Mouse (Mus musculus) fat pad, adult 2 months (tissue): ENCODE results near the gene Mapk14.
"Not testable (repeated sequence)": the region's sequence is repeated elsewhere in the genome, so short reads cannot be mapped to it uniquely, and the experiment has no call there.

Source experiments
- DNase-seq: peaks from one replicate; pipeline ENCODE4 v3.0.0-alpha.2; 2011; ENCODE audit warnings: low read depth, low spot score; ENCODE audit errors: extremely low read depth

Gene Mapk14

DNA sequence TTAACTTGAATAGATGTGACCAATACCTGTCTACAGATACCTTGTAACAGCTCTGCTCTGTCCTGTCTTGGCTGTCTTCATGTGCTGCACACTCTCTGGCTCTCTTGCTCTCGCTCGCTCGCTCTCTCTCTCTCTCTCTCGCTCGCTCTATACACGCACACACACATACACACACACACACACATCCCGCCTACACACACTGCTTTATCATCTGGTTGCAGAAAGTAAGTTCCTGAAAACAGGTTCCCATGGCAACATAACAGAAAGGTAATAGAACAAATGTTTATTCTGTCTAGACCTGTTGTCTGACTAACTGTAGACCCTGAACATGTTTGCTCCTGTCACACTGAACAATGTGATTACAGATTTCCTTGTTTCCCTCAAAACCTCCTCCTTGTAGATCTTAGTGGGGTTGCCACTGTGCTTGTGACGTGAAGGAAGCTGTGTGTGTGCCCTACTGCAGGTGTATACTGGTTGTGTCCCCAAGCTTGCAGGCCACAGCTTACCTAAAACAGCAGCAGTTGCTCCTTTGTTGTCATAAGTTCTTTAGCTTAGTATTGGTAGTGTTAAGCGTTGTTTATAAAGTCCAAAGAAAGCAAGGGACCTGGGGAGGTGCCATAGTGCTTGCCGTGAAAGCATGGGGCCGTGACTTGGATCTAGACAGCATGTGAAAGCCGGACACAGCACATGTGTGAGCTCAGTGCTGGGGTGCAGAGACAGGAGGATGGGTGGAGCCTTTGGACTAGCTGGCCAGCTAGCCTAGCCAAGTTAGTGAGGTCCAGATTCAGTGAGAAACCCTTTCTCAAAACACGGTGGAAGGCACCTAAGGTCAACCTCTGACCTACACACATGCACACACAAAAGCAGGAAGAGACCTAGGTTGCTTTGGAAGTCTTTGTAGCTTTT, 6.4 kb downstream of the Mapk14 start:
- DNase-seq: no peak

DNA sequence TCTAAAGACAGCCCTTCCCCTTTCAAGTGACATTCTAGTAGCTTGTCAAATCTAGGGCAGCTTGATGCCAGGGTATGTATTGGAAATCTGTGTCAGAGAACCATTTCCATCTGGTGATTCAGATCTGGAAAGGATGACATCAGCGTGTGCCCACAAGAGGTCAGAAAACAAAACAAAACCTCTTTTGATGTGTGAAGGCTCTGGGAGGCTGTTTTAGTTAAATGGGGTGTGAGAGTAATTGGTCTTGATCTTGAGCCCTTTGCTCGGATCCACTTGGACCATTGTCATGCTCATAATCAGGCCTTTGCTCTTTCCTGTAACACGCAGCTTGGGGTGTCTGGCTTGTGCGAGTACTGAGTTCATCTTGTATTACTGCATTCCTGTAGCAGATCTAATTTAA, 7.1 kb downstream of the Mapk14 start:
- no peak for DNase-seq

DNA sequence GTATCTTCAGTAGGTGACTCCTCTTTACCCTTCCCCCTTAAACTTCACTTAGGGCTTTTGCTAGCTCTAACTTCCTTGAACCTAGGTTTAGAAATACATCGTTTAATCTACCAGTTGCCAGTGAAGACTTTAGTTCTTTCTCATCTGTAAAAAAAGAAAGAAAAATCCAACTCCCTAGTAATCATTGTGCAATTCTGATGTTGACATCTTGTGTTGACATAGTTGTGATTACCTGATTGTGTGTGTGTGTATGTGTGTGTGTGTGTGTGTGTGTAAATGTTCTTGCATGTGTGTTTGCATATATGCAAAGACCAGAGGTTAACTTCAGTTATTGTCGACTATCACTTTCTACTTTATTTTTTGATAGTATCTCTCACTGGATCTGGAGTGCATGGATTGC, 7.5 kb downstream of the Mapk14 start:
- DNase-seq: no peak

DNA sequence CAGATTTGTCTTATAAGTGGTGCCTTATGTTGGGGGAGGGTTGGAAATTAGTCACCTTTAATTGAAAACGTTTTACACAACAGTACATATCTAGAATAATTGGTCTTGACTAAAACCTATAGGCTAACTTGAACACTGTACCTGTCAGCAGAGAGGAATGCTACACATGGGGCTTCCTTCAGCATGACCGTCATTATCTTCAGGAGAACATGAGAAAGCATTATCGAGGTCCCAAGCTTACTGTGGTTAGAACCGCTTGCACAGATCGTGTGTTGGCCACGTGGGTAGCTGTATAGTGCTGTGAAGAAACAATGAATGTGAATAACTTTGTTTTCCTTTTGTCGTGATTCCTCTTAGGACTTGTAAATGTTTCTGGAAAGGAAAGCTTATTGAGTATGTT, 8.7 kb downstream of the Mapk14 start:
- no peak for DNase-seq

DNA sequence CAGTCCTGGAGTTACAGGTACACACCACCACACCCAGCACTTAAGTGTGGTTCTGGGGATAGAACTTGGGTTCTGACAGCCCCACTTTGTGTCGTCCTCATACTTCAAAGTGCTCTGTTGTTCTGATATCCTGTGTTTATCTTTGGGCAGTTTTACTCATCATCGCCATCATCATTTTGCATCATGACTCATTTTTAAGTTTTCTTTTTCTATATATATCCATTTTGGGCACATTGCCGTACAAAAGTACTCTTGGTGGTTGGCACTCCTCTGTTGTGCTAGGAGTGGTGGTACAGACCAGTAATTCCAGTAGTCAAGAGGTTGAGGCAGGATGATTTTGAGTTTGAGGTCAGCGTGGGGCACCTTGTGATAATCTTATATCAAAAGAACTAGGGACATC, 10.0 kb downstream of the Mapk14 start:
- no peak for DNase-seq

DNA sequence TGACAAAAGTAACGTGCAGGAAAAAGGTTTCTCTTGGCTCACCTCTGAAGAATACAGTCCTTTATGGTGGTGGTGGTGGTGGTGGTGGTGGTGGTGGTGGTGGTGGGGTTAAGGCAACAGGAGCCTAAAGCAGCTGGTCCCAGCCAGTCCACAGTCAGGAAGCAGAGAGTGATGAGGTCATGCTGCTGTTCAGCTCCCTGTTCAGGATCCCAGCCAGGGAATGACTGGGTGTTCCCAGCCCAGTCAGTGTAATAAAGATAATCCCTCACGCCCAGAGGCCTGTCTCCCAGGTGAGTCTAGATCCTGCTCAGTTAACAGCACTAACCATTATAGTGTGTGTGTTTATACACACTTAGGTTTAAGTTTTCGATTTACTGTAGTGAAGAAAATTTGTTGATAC, 10.6 kb downstream of the Mapk14 start:
- DNase-seq: no peak

DNA sequence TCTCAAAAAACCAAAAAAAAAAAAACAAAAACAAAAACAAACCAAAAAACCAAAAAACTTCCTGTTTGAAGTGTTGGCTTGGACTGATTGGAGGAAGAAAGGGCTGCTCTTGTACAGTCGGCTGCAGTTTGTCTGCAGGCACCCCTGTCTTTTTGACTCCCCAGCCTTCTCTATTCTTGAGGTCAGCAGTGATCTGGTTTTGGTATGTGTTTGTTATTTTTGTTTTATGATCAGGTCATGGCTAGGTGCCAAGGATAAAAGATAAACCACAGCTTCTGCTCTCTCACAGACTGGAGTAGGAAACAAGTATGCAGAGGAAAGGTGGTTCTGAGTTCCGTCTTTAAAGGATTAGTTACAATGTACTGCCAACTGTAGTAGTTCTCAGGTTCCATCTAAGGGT, 11.5 kb downstream of the Mapk14 start:
- DNase-seq: no peak

DNA sequence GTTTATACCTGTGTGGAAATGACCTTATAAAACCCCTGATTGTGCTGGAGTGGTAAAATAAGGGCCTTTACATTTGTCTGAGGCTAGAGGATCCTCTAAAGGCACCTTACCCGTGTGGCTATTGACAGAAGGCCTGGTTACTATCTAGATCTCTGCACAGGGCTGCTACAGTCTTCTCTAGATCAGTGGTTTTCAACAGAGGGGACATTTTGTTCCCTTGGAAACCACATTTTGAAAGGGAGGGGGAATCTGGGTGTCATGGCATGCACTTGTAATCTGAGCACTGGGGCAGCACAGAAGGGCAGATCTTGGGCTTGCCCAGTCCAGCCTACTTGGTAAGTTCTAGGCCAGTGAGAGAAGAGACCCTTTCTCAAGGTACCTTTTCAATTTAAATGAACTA, 15.6 kb downstream of the Mapk14 start:
- no peak for DNase-seq

DNA sequence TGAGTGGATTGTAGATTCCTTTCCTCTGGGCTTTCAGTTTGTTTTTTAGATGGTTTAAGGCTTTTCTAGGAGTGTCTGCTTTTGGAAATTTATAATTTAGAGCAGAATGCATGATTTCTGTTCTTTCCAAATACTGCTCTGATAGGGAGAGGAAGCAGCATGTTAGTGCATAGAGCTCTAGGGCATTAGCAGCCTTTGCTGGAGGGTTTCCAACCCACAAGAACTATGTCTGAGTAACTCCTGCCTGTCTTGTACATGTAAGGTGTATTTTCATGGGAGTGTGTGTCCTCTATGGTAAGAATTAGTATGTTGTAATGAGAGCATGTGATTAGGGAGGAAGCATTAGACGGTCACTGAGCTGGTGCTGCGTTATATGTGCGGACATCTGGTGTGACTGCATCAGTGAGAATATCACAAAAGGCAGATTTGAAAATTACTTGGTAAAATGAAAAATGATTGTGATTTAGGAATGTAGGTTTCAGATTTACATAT, 16.1 kb downstream of the Mapk14 start:
- DNase-seq: no peak

DNA sequence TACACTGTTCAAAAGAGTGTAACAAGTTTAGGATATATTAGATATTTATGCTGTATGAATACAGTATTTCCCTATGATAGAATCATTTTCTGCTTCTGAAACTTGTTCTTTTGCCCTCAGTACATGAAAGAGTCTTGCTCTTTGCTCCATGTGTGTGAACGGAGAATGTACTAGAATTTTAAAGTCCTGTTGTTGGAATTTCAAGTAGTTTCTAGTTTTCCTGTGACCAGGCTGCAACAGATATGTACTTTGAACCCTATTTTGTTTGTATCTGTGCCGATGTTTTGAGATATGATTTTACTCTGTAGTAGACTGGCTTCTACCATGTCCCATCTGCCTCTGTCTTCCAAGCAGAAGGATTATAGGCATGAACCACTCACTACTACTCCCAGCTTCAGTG, 16.7 kb downstream of the Mapk14 start:
- no peak for DNase-seq

DNA sequence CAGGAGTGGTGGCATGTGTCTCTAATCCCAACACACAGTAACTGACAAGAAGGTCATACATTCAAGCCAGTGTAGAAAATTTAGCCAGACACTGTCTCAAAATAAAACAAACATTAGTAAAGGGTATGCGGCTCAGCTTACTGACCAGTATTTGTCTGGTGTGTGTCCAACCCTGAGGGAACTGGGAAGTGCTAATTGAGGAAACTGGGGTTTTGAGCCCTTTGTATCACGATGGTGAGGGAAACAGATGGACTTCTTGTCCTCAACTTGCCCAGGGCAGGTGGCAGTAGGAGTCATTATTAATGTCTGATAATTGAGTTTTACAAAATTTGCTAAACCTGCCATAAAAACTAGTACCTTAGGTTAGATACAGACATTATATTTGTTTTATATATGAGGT, 17.9 kb downstream of the Mapk14 start:
- DNase-seq: no peak

DNA sequence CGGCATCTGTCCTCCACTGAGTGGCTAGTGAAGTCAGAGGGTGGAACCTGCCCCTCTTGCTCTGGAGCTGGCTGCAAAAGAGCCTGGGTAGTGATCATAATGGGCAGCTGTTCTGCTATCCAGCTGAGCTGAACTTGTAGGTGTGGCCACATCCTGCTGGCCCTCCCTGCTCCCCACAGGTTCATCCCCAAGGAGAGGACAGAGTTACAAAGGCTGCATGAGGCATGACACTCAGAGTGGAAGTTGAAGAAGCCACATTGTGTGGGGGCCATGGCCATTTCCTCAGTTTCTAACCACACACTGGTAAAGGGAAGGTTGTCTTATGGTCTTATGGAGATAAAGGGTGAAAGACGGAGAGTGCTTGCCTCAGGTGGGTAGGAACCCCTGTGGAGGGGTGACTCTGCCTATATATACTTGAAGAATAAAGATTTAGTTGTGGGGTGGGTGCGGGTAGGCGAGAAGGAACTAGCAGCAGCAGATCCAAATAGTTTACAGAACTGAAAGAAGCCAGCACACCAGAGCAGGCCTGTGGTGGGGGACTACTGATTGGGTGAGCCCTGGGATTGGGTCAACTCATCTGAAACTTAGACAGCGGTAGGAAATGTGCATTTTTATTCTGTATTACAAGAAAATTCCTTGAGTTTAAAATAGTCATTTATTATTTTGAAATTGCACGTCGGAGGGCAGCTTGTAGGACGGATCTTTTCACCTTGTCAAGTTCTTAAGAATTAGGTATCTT, 18.6 kb downstream of the Mapk14 start:
- no peak for DNase-seq

DNA sequence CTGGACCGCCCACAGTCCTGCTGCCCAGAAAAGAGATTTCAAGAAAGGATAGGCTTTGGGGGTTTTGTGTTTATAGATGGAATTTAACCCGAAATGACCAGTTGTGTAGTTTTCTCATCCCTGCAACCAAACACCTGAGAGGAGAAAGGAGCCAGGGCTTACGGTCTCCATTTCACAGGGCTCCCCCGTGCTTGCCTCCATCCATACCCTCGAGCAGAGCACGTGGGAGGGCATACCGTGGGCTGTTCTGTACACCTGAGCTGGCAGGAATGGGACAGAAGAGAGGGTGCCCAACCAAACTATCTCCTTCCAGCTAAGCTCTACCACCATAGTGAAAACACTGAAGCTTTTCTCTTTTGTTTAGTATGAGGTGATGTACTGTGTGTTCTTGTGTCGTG, 19.2 kb downstream of the Mapk14 start:
- DNase-seq: no peak

DNA sequence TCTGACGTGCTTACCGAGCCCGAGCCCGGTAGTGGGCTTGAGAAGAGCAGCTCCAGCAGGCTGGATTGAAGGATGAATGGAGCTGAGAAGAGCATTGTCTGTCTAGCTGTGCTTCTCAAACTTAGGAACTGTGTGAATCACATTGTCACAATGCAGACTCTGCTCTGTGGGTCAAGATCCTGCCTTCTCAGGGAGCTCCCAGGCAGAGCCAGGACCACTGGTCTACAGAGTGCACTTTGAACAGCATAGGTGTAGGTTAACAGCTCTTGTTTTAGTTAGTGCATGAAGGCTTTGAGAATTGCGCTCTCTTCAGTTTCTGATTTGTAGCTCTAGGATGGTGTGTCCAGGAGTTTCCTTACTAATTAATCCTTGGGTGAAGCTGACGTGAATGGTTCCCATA, 20.1 kb downstream of the Mapk14 start:
- DNase-seq: no peak

DNA sequence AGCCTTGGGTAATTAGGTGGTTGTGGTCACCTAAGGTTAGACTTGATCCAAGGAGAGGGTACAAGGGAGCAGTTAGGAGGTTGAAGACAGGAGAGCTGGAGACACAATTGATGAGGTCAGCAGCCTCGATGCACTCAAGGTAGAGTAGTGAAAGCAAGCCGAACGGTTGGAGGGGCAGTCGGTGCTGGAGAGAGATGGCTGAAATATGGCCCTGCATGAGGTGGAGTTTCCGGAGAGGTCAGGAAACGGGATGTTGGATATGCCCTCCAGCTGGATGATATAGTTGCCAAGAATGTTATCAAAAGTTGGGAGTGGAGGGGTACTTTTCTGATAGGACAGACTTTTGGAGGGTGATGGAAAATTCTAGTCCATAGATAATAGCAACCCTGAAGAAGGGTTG, 21.2 kb downstream of the Mapk14 start:
- no peak for DNase-seq

DNA sequence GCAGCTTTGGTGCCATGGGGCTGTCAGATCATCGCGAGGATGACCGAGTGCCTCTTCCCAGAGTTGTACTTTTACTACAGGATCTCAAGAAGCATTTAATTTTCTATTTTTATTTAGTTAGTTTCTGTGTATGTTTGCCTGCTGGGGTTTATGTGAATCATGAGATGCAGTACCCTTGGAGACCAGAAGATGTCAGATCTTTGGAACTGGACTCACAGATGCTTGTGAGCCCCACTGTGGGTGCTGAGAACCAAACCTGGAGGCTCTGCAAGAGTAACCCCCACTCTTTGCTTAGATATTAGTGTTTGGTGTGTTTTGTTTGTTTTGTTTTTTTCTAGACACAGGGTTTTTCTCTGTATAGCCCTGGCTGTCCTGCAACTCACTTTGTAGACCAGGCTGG, 22.9 kb downstream of the Mapk14 start:
- DNase-seq: no peak

DNA sequence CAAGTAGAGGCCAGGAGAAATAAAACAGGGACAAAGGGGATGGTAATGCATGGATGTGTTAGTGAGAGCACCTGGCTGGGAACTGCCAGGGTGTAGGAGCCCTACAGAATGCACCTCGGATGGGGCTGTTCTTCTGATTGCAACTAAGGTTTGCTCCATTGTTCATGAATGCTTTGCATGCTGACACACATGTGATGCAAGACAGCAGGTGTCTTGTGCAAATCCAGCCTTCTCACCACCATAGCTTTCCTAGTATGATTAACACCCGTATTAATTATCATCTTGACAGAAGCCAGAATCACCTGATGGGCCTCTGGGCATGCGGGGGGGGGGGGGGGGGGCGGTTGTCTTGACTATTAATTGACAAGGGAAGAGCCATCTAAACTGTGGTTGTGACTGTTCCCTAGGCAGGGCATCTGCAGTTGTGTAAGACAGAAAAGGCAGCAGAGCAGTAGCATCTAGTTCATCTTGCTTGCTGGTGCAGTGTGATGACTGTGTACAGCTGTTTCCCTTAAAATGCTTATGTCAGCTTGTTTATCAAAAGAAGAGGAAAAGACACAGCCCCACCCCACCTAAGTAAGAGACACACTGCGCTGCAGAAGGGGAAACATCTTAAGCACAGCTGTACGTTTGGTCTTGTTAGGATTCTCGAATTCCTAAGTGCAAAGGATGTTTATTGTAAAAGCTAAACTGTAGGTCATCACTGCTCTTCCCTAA, 24.9 kb downstream of the Mapk14 start:
- no peak for DNase-seq

DNA sequence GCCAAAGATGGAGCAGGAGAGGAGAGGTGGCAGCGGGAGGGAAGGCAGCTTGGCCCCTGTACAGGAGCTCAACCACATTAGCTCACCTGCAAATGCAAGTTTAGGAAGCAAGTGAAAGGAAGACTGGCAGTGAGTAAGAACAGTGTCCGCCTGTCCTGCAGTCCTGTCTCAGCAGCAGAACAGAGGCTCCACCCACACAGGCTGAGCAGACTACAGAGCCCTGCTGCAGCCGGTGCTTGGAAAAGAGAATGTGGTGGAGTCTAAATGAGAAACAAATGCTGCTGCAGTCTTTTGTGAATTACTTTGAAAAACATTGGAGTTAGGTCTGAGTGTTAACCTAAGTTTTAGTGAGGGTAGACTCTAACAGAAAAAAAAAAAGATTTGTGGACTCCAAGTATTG, 26.4 kb downstream of the Mapk14 start:
- no peak for DNase-seq

DNA sequence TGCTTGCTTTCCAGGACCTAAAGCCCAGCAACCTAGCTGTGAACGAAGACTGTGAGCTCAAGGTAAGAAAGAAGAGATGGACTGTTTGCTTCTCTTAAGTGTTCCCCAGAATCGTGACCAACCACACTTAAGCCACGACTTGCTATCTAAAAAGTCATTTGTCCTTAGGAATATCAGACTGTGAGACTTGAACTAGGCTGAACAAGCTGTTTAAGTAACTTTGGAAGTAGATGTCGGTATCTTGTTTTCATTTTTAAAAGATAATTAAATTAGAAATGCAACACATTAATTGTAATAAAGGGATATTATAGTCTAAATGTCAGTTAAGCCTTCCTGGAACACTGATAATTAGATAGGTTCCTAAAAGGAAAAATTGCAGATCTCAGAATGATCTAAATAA, 34.7 kb downstream of the Mapk14 start, which contains the start of gene AC170998.1:
TSS of gene AC170998.1 (plus strand) at position 301 of the 400 bp plus-strand sequence.
- DNase-seq: no peak

DNA sequence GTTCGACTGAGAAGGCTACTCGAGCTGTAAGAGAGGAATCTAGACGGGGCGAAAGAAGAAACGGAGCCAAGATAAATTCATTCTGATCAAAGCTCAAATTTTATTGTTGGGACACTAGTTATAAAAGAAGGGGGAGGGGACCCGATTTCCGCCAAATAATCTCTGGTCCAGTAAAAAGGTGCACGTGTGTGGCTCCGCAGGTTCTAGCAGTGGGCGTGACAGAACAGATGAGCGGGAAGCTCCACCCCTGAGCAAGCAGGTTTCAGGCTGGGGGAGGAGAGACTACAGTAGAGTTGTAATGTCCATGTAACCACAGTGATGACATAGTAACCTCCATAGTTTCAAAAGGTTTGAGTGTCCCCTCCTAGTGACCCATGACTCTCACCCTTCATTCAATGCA, 36.4 kb downstream of the Mapk14 start:
- DNase-seq: not testable (repeated sequence)

DNA sequence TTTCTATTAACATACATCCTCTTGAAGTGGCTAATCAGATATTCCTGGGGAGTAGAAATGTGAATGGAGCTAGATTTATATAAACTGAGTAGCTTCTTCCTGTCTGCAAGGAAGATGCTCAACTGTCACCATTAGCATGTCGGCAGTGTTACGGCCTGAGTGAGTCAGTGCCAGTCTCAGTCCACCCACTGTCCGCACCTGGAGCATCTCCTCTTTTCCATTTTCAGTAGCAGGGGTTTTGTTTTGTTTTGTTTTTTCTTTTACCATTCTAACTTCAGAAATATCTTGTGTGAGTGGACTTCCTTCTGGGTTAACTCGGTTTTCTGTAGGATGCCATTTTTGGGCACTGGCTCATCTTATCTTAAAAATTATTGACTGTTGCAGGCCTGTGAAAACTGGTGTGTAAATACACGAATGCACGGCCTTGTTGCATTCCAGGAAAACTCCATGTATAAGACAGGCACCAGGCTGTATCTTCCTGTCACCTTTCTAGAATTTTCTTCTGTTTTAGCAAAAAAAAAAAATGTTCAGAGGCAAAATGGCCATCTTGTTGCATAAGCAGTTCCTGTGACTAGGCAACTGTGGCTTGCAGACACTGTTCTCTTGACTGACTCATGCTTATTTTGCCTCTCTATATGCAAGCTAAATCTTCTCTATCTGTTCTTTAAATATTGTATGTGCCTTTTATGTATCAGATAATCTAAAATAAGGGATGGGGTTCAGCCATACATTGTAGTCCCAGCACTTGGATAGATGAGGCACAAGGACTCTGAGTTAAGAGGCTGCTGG, 44.4 kb downstream of the Mapk14 start:
- no peak for DNase-seq
